Mouse (Mus musculus): ENCODE results near the gene Trim27. TPM values are rescaled to one million over a fixed set of nuclear protein-coding genes. Genes with fewer than 3 reads are reported as not detected.

Trim27 gene
- polyA plus RNA-seq, 1 experiment from 2014 or later: 82.3 TPM

GRCm38 (mm10) chr13:21173072-21173471, 6.2 kb upstream of the Trim27 start:
- ATAC-seq (ENCODE audit: low read depth) (0 out of 2 replicates have a peak, but pooled peaks have one; percentile 3), DNase-seq (peak; percentile 22)
- peak overlapping the region; percentile 73 for H3K4me2 ChIP-seq
- H3K27me3 ChIP-seq: no peaks in the 10 kb centered on the region; the same call in 1 of the 2 replicates
- peak overlapping the region; percentile 72 for H3K9ac ChIP-seq
- H3K9me3 ChIP-seq (replicated peaks): no peaks in the 10 kb centered on the region
- H3K4me1 ChIP-seq (replicated peaks): peaks cover 40% of the 10 kb centered on the region
- peak overlapping the region; percentile 60 for H3K4me3 ChIP-seq (replicated peaks)
- H3K27ac ChIP-seq: no peak overlapping the region
- H3K36me3 ChIP-seq: no peaks in the 10 kb centered on the region
- WGBS (ENCODE audit: insufficient replicate concordance): 2% methylated on average over 11 of the region's 11 CpGs

GRCm38 (mm10) chr13:21176733-21177132, 2.5 kb upstream of the Trim27 start:
- ATAC-seq (ENCODE audit: low read depth) (no peak), DNase-seq (no peak)
- 81% methylated on average over 11 of the region's 11 CpGs for WGBS (ENCODE audit: insufficient replicate concordance)
- H3K4me2 ChIP-seq: no peak overlapping the region
- no peak overlapping the region for H3K27ac ChIP-seq
- peaks cover 2% of the 10 kb centered on the region for H3K36me3 ChIP-seq
- H3K27me3 ChIP-seq: no peaks in the 10 kb centered on the region; the same call in 1 of the 2 replicates
- H3K4me3 ChIP-seq (replicated peaks): no peak overlapping the region
- H3K9ac ChIP-seq: no peak overlapping the region
- peaks cover 46% of the 10 kb centered on the region for H3K4me1 ChIP-seq (replicated peaks)
- no peaks in the 10 kb centered on the region for H3K9me3 ChIP-seq (replicated peaks)

- Histone ChIP-seq H3K9me3 (replicated peaks) (no peaks in the 10 kb centered on the region), H3K27ac (no peak overlapping the region), H3K4me3 (replicated peaks) (no peak overlapping the region), H3K9ac (no peak overlapping the region), H3K36me3 (peaks cover 11% of the 10 kb centered on the region), H3K27me3 (no peaks in the 10 kb centered on the region; the same call in 1 of the 2 replicates), H3K4me2 (no peak overlapping the region), H3K4me1 (replicated peaks) (peaks cover 50% of the 10 kb centered on the region)
- 57% methylated on average over 5 of the region's 5 CpGs for WGBS (ENCODE audit: insufficient replicate concordance)
- DNase-seq (no peak), ATAC-seq (ENCODE audit: low read depth) (no peak)
Observed at GRCm38 (mm10) chr13:21177657-21178056, 1.6 kb upstream of the Trim27 start.

- H3K9ac ChIP-seq: peak overlapping the region; percentile 98
Observed at GRCm38 (mm10) chr13:21178364-21178763, 881 bp upstream of the Trim27 start.

GRCm38 (mm10) chr13:21179724-21180550, 692 bp downstream of the Trim27 start:
- DNase-seq (peak; percentile 91), ATAC-seq (ENCODE audit: low read depth) (peak; percentile 93)
- H3K4me2 ChIP-seq: peak overlapping the region; percentile 94
- H3K4me3 ChIP-seq (replicated peaks): peak overlapping the region; percentile 92
- no peaks in the 10 kb centered on the region; the same call in 1 of the 2 replicates for H3K27me3 ChIP-seq
- peaks cover 34% of the 10 kb centered on the region for H3K36me3 ChIP-seq
- H3K27ac ChIP-seq: peak overlapping the region; percentile 97
- no peaks in the 10 kb centered on the region for H3K9me3 ChIP-seq (replicated peaks)
- peaks cover 53% of the 10 kb centered on the region for H3K4me1 ChIP-seq (replicated peaks)
- under 1% methylated on average over 79 of the region's 80 CpGs for WGBS (ENCODE audit: insufficient replicate concordance)
- H3K9ac ChIP-seq: peak overlapping the region; percentile 98

More at GRCm38 (mm10) chr13:21178364-21178763, 881 bp upstream of the Trim27 start:
- WGBS (ENCODE audit: insufficient replicate concordance): 69% methylated on average over 5 of the region's 5 CpGs
- Histone ChIP-seq H3K4me3 (replicated peaks) (peak overlapping the region; percentile 92; the same call in 1 of the 2 replicates), H3K4me1 (replicated peaks) (peaks cover 51% of the 10 kb centered on the region), H3K27ac (peak overlapping the region; percentile 97), H3K4me2 (peak overlapping the region; percentile 94), H3K27me3 (no peaks in the 10 kb centered on the region; the same call in 1 of the 2 replicates), H3K9me3 (replicated peaks) (no peaks in the 10 kb centered on the region), H3K36me3 (peaks cover 18% of the 10 kb centered on the region)
- ATAC-seq (ENCODE audit: low read depth) (no peak), DNase-seq (no peak)

GRCm38 (mm10) chr13:21180551-21181530, 1.6 kb downstream of the Trim27 start:
- peak; percentile 52 for ATAC-seq (ENCODE audit: low read depth)
- Histone ChIP-seq H3K9me3 (replicated peaks) (no peaks in the 10 kb centered on the region), H3K4me3 (replicated peaks) (peak overlapping the region; percentile 92), H3K27me3 (no peaks in the 10 kb centered on the region), H3K36me3 (peaks cover 43% of the 10 kb centered on the region), H3K9ac (peak overlapping the region; percentile 98), H3K27ac (peak overlapping the region; percentile 97), H3K4me1 (replicated peaks) (peaks cover 62% of the 10 kb centered on the region), H3K4me2 (peak overlapping the region; percentile 94)
- peak; percentile 50 for DNase-seq
- WGBS (ENCODE audit: insufficient replicate concordance): under 1% methylated on average over 71 of the region's 71 CpGs

DNA sequence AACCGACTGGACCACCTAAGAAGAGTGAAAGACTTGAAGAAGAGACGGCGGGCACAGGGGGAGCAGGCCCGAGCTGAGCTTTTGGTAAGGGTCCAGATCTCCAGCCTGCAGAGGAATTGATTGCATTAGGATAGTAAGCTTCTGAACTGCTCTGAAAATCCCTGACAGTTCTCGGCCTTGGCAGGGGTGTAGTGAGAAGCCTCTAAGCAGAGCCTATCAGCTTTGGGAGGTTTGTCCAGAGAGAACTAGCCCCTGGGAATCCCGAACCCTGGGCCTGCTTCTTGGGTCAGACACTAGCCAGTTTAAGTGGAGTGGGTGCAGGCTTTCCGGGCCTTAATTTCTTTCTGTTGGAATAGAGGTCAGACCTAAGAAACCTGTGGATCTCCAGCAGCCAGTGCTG, 2.8 kb downstream of the Trim27 start:
- H3K27ac ChIP-seq: peak overlapping the region; percentile 26; the same call in 1 of the 2 replicates
- H3K4me2 ChIP-seq: peak overlapping the region; percentile 94
- peaks cover 62% of the 10 kb centered on the region for H3K4me1 ChIP-seq (replicated peaks)
- ATAC-seq (ENCODE audit: low read depth) (no peak), DNase-seq (no peak)
- WGBS (ENCODE audit: insufficient replicate concordance): 75% methylated on average over 7 of the region's 7 CpGs
- H3K9ac ChIP-seq: peak overlapping the region; percentile 98
- H3K27me3 ChIP-seq: no peaks in the 10 kb centered on the region
- H3K4me3 ChIP-seq (replicated peaks): peak overlapping the region; percentile 92
- no peaks in the 10 kb centered on the region for H3K9me3 ChIP-seq (replicated peaks)
- H3K36me3 ChIP-seq: peaks cover 55% of the 10 kb centered on the region

- 0 out of 2 replicates have a peak overlapping the region, but pooled peaks have one; percentile 17 for H3K9ac ChIP-seq
- ATAC-seq (ENCODE audit: low read depth): no peak
- no peak for DNase-seq
- 0 out of 2 replicates have a peak overlapping the region, but pooled peaks have one; percentile 5 for H3K4me2 ChIP-seq
- H3K4me3 ChIP-seq (replicated peaks): no peak overlapping the region
- no peaks in the 10 kb centered on the region for H3K9me3 ChIP-seq (replicated peaks)
- no peaks in the 10 kb centered on the region for H3K27me3 ChIP-seq
- H3K27ac ChIP-seq: no peak overlapping the region
- WGBS (ENCODE audit: insufficient replicate concordance): 88% methylated on average over 6 of the region's 6 CpGs
- H3K4me1 ChIP-seq (replicated peaks): peaks cover 56% of the 10 kb centered on the region
- peaks cover 65% of the 10 kb centered on the region for H3K36me3 ChIP-seq
Observed at GRCm38 (mm10) chr13:21183066-21183465, 3.8 kb downstream of the Trim27 start.

DNA sequence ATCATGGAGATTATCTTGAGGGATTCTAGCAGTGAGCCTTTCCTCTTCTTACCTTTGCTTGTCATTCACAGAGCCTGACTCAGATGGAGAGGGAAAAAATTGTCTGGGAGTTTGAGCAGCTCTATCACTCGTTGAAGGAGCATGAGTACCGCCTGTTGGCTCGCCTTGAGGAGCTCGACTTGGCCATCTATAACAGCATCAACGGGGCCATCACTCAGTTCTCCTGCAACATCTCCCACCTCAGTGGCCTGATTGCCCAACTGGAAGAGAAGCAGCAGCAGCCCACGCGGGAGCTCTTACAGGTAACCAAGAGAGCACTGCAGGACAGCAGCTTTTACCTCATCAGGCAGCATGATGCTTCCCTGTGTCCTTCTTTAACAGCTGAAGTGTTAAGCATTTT, 4.4 kb downstream of the Trim27 start:
- Histone ChIP-seq H3K27ac (no peak overlapping the region; the same call in 1 of the 2 replicates), H3K9ac (0 out of 2 replicates have a peak overlapping the region, but pooled peaks have one; percentile 17), H3K36me3 (peaks cover 71% of the 10 kb centered on the region), H3K4me1 (replicated peaks) (peaks cover 50% of the 10 kb centered on the region), H3K9me3 (replicated peaks) (no peaks in the 10 kb centered on the region), H3K27me3 (no peaks in the 10 kb centered on the region), H3K4me3 (replicated peaks) (0 out of 2 replicates have a peak overlapping the region, but pooled peaks have one; percentile 6), H3K4me2 (no peak overlapping the region)
- ATAC-seq (ENCODE audit: low read depth) (no peak), DNase-seq (no peak)
- WGBS (ENCODE audit: insufficient replicate concordance): 86% methylated on average over 7 of the region's 7 CpGs

DNA sequence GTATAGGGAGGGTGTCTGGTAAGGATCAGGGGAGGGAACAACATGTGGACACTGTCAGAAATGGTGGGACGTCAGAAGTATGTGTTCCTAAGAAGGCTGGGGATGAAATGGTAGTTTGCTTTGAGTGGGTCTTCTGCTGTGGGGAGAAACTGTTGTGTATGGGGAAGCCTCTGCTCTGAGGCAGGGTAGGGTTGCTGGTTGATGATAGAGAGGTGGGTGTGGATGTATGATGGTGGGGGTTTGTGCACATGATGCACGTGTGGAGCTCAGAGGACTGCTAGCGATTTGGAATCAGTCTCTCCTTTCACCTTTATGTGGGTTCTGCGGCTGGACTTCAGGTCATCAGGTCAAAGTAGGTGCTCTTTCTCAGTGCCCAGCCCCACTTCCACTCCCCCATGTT, 6.3 kb downstream of the Trim27 start:
- H3K4me3 ChIP-seq (replicated peaks): no peak overlapping the region
- no peak for ATAC-seq (ENCODE audit: low read depth)
- no peak for DNase-seq
- H3K9ac ChIP-seq: peak overlapping the region; percentile 17; the same call in 1 of the 2 replicates
- no peak overlapping the region for H3K4me2 ChIP-seq
- H3K27ac ChIP-seq: no peak overlapping the region
- no peaks in the 10 kb centered on the region for H3K27me3 ChIP-seq
- 78% methylated on average over 4 of the region's 4 CpGs for WGBS (ENCODE audit: insufficient replicate concordance)
- peaks cover 42% of the 10 kb centered on the region for H3K4me1 ChIP-seq (replicated peaks)
- peaks cover 90% of the 10 kb centered on the region for H3K36me3 ChIP-seq
- no peaks in the 10 kb centered on the region for H3K9me3 ChIP-seq (replicated peaks)
